Mouse (Mus musculus): ENCODE data around the gene Jakmip3. TPM values are rescaled to one million over a fixed set of nuclear protein-coding genes. Genes with fewer than 3 reads are reported as not detected.

Gene Jakmip3
- polyA plus RNA-seq, 1 experiment from 2014 or later = 2.7 TPM

DNA sequence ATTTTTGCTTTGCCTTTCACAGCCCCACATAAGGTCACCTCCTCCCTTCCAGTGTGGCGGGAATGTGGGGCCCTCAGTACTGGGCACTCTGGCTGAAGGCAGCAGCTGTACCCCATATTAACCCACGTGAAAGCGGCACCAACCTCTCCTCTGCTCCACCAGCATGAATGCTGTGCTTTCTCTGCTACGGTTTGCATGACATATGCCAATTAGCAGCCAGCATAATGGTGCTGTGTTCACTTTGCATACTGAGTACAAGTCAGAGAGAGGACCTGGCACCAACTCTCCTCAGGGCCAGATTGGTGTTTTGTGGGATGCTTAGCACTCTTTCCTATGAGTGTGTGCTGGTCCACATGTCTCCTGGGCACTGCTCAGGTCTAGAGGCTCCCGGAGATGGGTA, 19.2 kb downstream of the Jakmip3 start:
- H3K27me3 ChIP-seq (ENCODE audit: control insufficient read depth, insufficient read depth, low read length) = no peaks in the 10 kb centered on the region
- no peak overlapping the region for H3K4me3 ChIP-seq (ENCODE audit: low read depth, low read length)
- no peaks in the 10 kb centered on the region for H3K9me3 ChIP-seq (ENCODE audit: control insufficient read depth, low read length)
- H3K27ac ChIP-seq (ENCODE audit: low read depth, low read length) = no peak overlapping the region
- no peaks in the 10 kb centered on the region for H3K4me1 ChIP-seq (ENCODE audit: control insufficient read depth, insufficient read depth, low read length)
- no peak for ATAC-seq (ENCODE audit: insufficient read depth, low FRiP score, low TSS enrichment)
- H3K9ac ChIP-seq (ENCODE audit: low read length) = no peak overlapping the region
- no peak overlapping the region for H3K4me2 ChIP-seq (ENCODE audit: low read depth)
- 88% methylated on average over 5 of the region's 5 CpGs for WGBS
- H3K36me3 ChIP-seq (ENCODE audit: control insufficient read depth, insufficient read depth, low read length) = no peaks in the 10 kb centered on the region
- no peak for DNase-seq (ENCODE audit: low spot score)

DNA sequence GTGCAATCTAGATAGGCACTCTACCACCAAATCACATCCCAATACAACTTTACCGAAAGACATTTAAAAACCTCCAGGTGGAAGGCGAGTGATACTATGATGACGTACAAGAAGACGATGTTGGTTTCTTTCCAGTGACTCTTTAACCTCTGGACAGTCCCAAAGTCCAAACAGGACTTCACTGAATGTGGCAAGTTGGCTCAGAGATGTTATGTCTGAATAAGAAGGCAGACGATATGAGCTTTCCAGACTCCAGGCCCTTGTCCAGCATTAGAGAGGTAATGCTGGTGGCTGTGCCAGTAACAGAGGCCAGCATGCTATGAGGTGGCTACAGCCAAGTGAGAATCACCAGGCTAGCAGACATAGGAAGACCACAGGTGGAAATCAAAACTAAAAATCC, 23.2 kb downstream of the Jakmip3 start:
- ATAC-seq (ENCODE audit: insufficient read depth, low FRiP score, low TSS enrichment) (no peak), DNase-seq (ENCODE audit: low spot score) (no peak)
- Histone ChIP-seq H3K36me3 (ENCODE audit: control insufficient read depth, insufficient read depth, low read length) (no peaks in the 10 kb centered on the region), H3K9ac (ENCODE audit: low read length) (no peak overlapping the region), H3K9me3 (ENCODE audit: control insufficient read depth, low read length) (no peaks in the 10 kb centered on the region), H3K27me3 (ENCODE audit: control insufficient read depth, insufficient read depth, low read length) (no peaks in the 10 kb centered on the region), H3K4me3 (ENCODE audit: low read depth, low read length) (no peak overlapping the region), H3K27ac (ENCODE audit: low read depth, low read length) (no peak overlapping the region), H3K4me1 (ENCODE audit: control insufficient read depth, insufficient read depth, low read length) (no peaks in the 10 kb centered on the region), H3K4me2 (ENCODE audit: low read depth) (no peak overlapping the region)
- 92% methylated on average over 5 of the region's 5 CpGs for WGBS

DNA sequence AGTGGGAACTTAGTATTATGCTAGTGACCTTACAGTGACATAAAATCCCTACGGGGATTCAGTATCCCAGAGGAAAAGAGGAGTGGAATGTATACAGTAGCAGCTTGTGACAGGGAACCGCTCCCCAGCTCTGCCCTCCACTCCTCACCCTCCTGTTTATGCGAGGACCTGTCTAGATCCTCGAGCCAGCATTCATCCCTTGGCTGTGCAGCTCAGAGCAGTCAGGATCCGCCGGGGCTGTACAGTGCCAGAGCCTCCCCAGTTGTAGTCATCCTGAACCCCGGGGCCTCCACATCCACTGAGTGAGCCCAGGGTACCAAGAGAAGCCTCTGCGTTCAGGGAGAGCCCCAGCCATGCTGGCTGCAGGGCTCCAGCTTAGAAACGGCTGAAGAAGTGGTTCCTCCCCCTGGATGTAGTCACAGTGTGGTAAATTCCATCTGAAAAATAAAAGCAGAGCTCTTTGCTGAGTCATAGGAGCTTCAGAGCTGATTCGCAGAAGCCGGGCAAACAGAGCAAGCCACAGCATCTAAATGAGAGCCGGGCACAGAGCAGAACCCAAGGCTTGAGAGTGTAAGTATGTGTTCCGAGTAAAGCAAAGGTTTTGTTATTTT, 27.6 kb downstream of the Jakmip3 start:
- Histone ChIP-seq H3K27me3 (ENCODE audit: control insufficient read depth, insufficient read depth, low read length) (no peaks in the 10 kb centered on the region), H3K9ac (ENCODE audit: low read length) (no peak overlapping the region), H3K9me3 (ENCODE audit: control insufficient read depth, low read length) (no peaks in the 10 kb centered on the region), H3K27ac (ENCODE audit: low read depth, low read length) (no peak overlapping the region), H3K36me3 (ENCODE audit: control insufficient read depth, insufficient read depth, low read length) (no peaks in the 10 kb centered on the region), H3K4me3 (ENCODE audit: low read depth, low read length) (no peak overlapping the region), H3K4me2 (ENCODE audit: low read depth) (no peak overlapping the region), H3K4me1 (ENCODE audit: control insufficient read depth, insufficient read depth, low read length) (no peaks in the 10 kb centered on the region)
- ATAC-seq (ENCODE audit: insufficient read depth, low FRiP score, low TSS enrichment) (no peak), DNase-seq (ENCODE audit: low spot score) (no peak)
- 69% methylated on average over 13 of the region's 13 CpGs for WGBS

DNA sequence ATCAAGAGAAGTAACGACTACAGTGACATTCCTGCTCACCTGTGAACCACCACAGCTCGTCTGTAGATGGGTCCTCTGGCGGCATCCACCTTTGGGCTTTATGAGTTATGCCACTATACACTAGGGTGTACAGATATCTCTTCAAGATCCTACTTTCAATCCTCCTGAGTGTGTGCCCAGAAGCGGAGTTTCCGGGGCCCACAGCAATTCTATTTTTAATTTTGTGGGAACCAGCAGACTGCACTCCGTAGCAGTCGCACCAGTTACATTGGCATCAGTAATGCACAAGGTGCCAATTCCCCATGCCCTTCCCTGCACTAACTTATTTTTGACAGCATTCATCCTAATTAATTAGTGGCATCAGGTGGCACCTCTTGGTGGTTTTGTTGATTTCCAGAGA, 37.0 kb downstream of the Jakmip3 start:
- DNase-seq (ENCODE audit: low spot score) = no peak
- no peak for ATAC-seq (ENCODE audit: insufficient read depth, low FRiP score, low TSS enrichment)
- Histone ChIP-seq H3K27ac (ENCODE audit: low read depth, low read length) (no peak overlapping the region), H3K9me3 (ENCODE audit: control insufficient read depth, low read length) (no peaks in the 10 kb centered on the region), H3K27me3 (ENCODE audit: control insufficient read depth, insufficient read depth, low read length) (no peaks in the 10 kb centered on the region), H3K4me2 (ENCODE audit: low read depth) (no peak overlapping the region), H3K4me1 (ENCODE audit: control insufficient read depth, insufficient read depth, low read length) (no peaks in the 10 kb centered on the region), H3K9ac (ENCODE audit: low read length) (no peak overlapping the region), H3K4me3 (ENCODE audit: low read depth, low read length) (no peak overlapping the region), H3K36me3 (ENCODE audit: control insufficient read depth, insufficient read depth, low read length) (no peaks in the 10 kb centered on the region)
- 92% methylated on average over 7 of the region's 7 CpGs for WGBS

DNA sequence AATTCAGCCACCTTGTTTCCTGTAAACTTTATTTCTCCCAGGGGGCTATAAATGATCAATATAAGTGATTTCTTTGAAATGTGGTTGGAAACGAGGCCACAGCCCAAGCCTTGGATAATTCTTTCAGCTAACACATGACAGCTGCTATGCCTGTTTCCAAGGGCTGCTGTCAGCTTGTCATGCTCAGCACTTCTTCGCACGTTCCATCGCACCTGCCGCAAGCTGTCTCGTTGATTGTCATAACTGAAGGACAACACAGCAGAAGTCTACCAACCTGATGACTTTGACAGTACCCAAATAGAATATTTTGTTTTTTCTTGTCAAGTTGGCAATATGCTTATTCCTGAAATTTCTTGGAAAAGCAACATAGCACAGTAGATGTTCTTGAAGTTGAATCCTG, 44.0 kb downstream of the Jakmip3 start:
- no peaks in the 10 kb centered on the region; the same call in 1 of the 2 replicates for H3K4me1 ChIP-seq (ENCODE audit: control insufficient read depth, insufficient read depth, low read length)
- no peak for DNase-seq (ENCODE audit: low spot score)
- H3K4me2 ChIP-seq (ENCODE audit: low read depth) = no peak overlapping the region
- WGBS = 85% methylated on average over 6 of the region's 6 CpGs
- no peaks in the 10 kb centered on the region for H3K27me3 ChIP-seq (ENCODE audit: control insufficient read depth, insufficient read depth, low read length)
- H3K27ac ChIP-seq (ENCODE audit: low read depth, low read length) = no peak overlapping the region
- H3K9ac ChIP-seq (ENCODE audit: low read length) = no peak overlapping the region
- ATAC-seq (ENCODE audit: insufficient read depth, low FRiP score, low TSS enrichment) = no peak
- no peak overlapping the region for H3K4me3 ChIP-seq (ENCODE audit: low read depth, low read length)
- no peaks in the 10 kb centered on the region for H3K9me3 ChIP-seq (ENCODE audit: control insufficient read depth, low read length)
- no peaks in the 10 kb centered on the region for H3K36me3 ChIP-seq (ENCODE audit: control insufficient read depth, insufficient read depth, low read length)

DNA sequence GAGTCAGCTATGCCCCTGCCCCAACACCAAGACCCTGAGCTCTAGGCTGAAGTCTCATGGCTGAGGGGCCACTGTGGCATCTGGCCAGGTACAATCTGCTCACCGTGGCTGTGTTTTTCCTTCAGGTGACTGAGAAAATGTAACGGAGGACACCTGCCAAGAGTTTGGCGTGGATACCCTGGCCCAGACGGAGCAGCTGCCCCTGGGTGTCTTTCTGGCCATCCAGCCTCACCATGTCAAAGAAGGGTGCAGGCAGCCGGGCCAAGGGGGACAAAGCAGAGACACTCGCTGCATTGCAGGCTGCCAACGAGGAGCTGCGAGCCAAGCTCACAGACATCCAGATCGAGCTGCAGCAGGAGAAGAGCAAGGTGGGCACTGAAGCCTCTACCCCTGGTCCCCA, 48.6 kb downstream of the Jakmip3 start:
- no peaks in the 10 kb centered on the region for H3K36me3 ChIP-seq (ENCODE audit: control insufficient read depth, insufficient read depth, low read length)
- H3K27me3 ChIP-seq (ENCODE audit: control insufficient read depth, insufficient read depth, low read length) = no peaks in the 10 kb centered on the region
- no peak overlapping the region for H3K27ac ChIP-seq (ENCODE audit: low read depth, low read length)
- no peak overlapping the region for H3K4me2 ChIP-seq (ENCODE audit: low read depth)
- H3K4me1 ChIP-seq (ENCODE audit: control insufficient read depth, insufficient read depth, low read length) = no peaks in the 10 kb centered on the region; the same call in 1 of the 2 replicates
- no peak overlapping the region for H3K4me3 ChIP-seq (ENCODE audit: low read depth, low read length)
- H3K9me3 ChIP-seq (ENCODE audit: control insufficient read depth, low read length) = no peaks in the 10 kb centered on the region
- no peak for DNase-seq (ENCODE audit: low spot score)
- H3K9ac ChIP-seq (ENCODE audit: low read length) = no peak overlapping the region
- WGBS = 89% methylated on average over 9 of the region's 9 CpGs
- ATAC-seq (ENCODE audit: insufficient read depth, low FRiP score, low TSS enrichment) = no peak

DNA sequence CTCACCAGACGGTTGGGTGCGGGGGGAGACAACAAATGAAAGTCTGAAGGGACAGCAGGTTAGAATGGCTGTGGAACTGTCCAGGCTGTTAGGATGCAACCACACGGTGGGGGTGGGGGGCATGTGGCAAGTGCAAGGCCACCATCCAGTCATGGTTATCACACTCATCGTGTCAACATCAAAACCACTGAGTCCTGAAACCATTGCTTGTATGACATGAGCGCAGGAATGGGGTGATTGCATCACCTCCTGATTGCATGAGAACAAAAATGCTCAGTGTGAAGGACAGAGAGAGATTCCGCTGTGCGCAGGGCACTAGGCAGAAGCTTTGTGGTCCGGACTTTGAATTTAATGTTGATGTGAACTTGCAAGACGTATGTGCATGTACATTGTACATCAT, 62.2 kb downstream of the Jakmip3 start:
- DNase-seq (ENCODE audit: low spot score) (no peak), ATAC-seq (ENCODE audit: insufficient read depth, low FRiP score, low TSS enrichment) (no peak)
- H3K4me2 ChIP-seq (ENCODE audit: low read depth) = no peak overlapping the region
- WGBS = 93% methylated on average over 9 of the region's 9 CpGs
- no peaks in the 10 kb centered on the region for H3K36me3 ChIP-seq (ENCODE audit: control insufficient read depth, insufficient read depth, low read length)
- H3K9me3 ChIP-seq (ENCODE audit: control insufficient read depth, low read length) = no peaks in the 10 kb centered on the region
- no peak overlapping the region for H3K27ac ChIP-seq (ENCODE audit: low read depth, low read length)
- no peak overlapping the region for H3K9ac ChIP-seq (ENCODE audit: low read length)
- H3K27me3 ChIP-seq (ENCODE audit: control insufficient read depth, insufficient read depth, low read length) = no peaks in the 10 kb centered on the region
- H3K4me1 ChIP-seq (ENCODE audit: control insufficient read depth, insufficient read depth, low read length) = no peaks in the 10 kb centered on the region
- no peak overlapping the region for H3K4me3 ChIP-seq (ENCODE audit: low read depth, low read length)

DNA sequence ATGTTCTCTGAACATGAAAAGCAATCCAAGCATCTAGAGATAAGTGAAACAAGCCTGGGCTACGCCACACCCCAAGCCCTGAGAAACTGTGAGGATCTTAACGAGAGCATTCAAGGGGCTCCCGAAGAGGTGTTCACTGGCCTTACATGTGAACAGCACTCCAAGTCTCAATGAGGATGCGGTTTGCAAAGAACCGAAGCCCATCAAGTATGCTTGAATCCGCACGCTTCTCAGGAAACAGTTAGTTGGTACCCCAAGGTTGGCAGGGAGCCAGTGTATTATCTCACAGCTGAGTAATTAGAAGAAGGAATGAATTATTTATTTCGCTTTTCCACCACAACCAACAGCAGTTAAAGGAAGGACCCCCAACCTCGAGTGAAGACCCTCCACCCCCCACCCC, 62.7 kb downstream of the Jakmip3 start:
- WGBS = 80% methylated on average over 9 of the region's 9 CpGs
- Histone ChIP-seq H3K9me3 (ENCODE audit: control insufficient read depth, low read length) (no peaks in the 10 kb centered on the region), H3K9ac (ENCODE audit: low read length) (no peak overlapping the region), H3K27ac (ENCODE audit: low read depth, low read length) (no peak overlapping the region), H3K4me3 (ENCODE audit: low read depth, low read length) (no peak overlapping the region), H3K4me2 (ENCODE audit: low read depth) (no peak overlapping the region), H3K4me1 (ENCODE audit: control insufficient read depth, insufficient read depth, low read length) (no peaks in the 10 kb centered on the region), H3K27me3 (ENCODE audit: control insufficient read depth, insufficient read depth, low read length) (no peaks in the 10 kb centered on the region), H3K36me3 (ENCODE audit: control insufficient read depth, insufficient read depth, low read length) (no peaks in the 10 kb centered on the region)
- no peak for DNase-seq (ENCODE audit: low spot score)
- no peak for ATAC-seq (ENCODE audit: insufficient read depth, low FRiP score, low TSS enrichment)

DNA sequence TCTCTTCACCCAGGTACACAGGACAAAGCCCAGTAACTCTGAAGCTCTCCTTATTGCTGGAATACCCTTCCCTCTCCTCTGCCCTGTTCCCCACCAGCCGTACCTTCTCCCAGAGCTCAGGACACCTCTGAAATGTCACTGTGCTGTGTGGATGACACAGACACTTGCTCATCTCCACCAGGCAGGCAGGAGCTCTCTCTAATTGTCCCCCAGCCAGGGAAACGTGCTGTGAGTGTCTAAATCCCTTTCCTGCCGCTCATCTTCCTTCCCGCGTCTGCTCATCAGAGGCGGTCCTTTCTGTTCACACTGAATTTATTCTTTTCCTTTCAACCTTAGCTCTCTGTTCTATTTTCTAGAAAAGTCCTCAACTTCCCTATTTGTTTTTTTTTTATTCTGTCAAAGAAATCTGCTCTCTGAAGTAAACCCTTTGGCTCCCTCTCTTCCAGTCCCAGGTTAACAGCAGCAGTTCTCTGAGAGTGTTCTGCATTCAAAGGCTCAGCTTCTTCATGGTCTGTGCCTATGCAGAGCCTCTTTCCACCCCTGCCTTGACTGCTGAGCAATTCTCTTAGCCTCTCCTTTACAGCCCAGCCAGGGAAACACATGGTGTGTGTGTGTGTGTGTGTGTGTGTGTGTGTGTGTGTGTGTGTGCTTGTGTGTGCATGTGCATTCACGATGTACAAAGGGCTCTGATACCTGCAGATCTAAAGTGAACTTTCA, 69.4 kb downstream of the Jakmip3 start:
- no peak overlapping the region for H3K4me2 ChIP-seq (ENCODE audit: low read depth)
- H3K4me1 ChIP-seq (ENCODE audit: control insufficient read depth, insufficient read depth, low read length) = no peaks in the 10 kb centered on the region
- H3K9me3 ChIP-seq (ENCODE audit: control insufficient read depth, low read length) = no peaks in the 10 kb centered on the region
- no peak for DNase-seq (ENCODE audit: low spot score)
- no peak overlapping the region for H3K27ac ChIP-seq (ENCODE audit: low read depth, low read length)
- no peaks in the 10 kb centered on the region for H3K36me3 ChIP-seq (ENCODE audit: control insufficient read depth, insufficient read depth, low read length)
- H3K9ac ChIP-seq (ENCODE audit: low read length) = no peak overlapping the region
- H3K27me3 ChIP-seq (ENCODE audit: control insufficient read depth, insufficient read depth, low read length) = no peaks in the 10 kb centered on the region
- no peak overlapping the region for H3K4me3 ChIP-seq (ENCODE audit: low read depth, low read length)
- 68% methylated on average over 7 of the region's 7 CpGs for whole genome bisulfite sequencing
- ATAC-seq (ENCODE audit: insufficient read depth, low FRiP score, low TSS enrichment) = no peak

Measured in neural tube, embryonic 11.5 days (tissue).